Mouse (Mus musculus): ENCODE results near the gene Gm28042. TPM values are rescaled to one million over a fixed set of nuclear protein-coding genes. Genes with fewer than 3 reads are reported as not detected.

Gene Gm28042
- total RNA-seq, 2 experiments from 2014 or later: 1.1 to 2.1 TPM

- no peak for DNase-seq
- intact Hi-C loops (cut with DNase I): loop anchor here (10.0 kb wide), 1 partner anchor 1324 kb away; the partner anchor contains the start of genes Catsper2 and Pdia3
Measured at GRCm38 (mm10) chr2:120090979-120091378, 63.7 kb downstream of the Gm28042 start.

Small RNA genes within 50 kb of the gene (microRNA-seq; reads per million reads assigned to microRNA genes)
- 0 to 0.12 reads per million in 2 experiments for gene Mir7665

Other genes starting within 250 kb of the Gm28042 start
- 10 to 100 TPM; 13.2 to 13.3 TPM for gene Rpap1, start 240.0 kb upstream of the Gm28042 start, total RNA-seq (2021)
- 1 to 10 TPM; 2.1 to 4.5 TPM for gene Tyro3, start 229.8 kb upstream of the Gm28042 start, total RNA-seq (2021)
- 10 to 100 TPM; 44.6 to 58.2 TPM for gene Mga, start 130.3 kb upstream of the Gm28042 start, total RNA-seq (2021)
- 10 to 100 TPM; 11.0 to 12.2 TPM for gene Mapkbp1, start 54.8 kb upstream of the Gm28042 start, total RNA-seq (2021)
- gene Jmjd7, start within 50 bp of the Gm28042 start, total RNA-seq (2021): 1 to 10 TPM; 7.5 to 8.8 TPM
- gene Pla2g4b, start 5.9 kb downstream of the Gm28042 start, total RNA-seq (2021): 1 to 10 TPM; 1.9 to 2.5 TPM
- gene Ehd4, start 127.1 kb downstream of the Gm28042 start, total RNA-seq (2021): 100 to 1,000 TPM; 439 to 440 TPM
- 1 to 10 TPM; 3.6 to 3.8 TPM for gene Pla2g4e, start 217.8 kb downstream of the Gm28042 start, total RNA-seq (2021)